ENCODE assay signal across 8 mouse cellular contexts in genomic region chr5:107079146-107079638, GRCm38 (mm10).
DNase-seq lines count a peak whose midpoint lies in the region; ATAC-seq lines count a peak whose summit lies in the region.

No protein-coding gene starts in this region.

- no peak overlapping the region for H3K9ac ChIP-seq in midbrain, embryonic 16.5 days (ENCODE audit: low read depth, low read length)

- WGBS in hindbrain, embryonic 10.5 days = 76% methylated on average over 11 of the region's 11 CpGs
- 48% methylated on average over 11 of the region's 11 CpGs for WGBS in midbrain, embryonic 16.5 days

- H3K27ac ChIP-seq in hindbrain, embryonic 10.5 days = peak overlapping the region; percentile 59; the same call in 1 of the 2 replicates
- H3K27ac ChIP-seq in midbrain, embryonic 16.5 days (ENCODE audit: low read length) = no peak overlapping the region

- H3K36me3 ChIP-seq in hindbrain, embryonic 10.5 days = no peaks in the 10 kb centered on the region
- H3K36me3 ChIP-seq in midbrain, embryonic 16.5 days (ENCODE audit: control insufficient read depth, insufficient read depth, low read length) = no peaks in the 10 kb centered on the region

- H3K4me3 ChIP-seq in hindbrain, embryonic 10.5 days = no peak overlapping the region
- no peak overlapping the region for H3K4me3 ChIP-seq in midbrain, embryonic 16.5 days (ENCODE audit: low read depth, low read length)

- peak; percentile 51; the same call in 1 of the 2 replicates for ATAC-seq in midbrain, embryonic 16.5 days

- H3K27me3 ChIP-seq in hindbrain, embryonic 10.5 days (ENCODE audit: insufficient read depth, poor library complexity, severe bottlenecking) = no peaks in the 10 kb centered on the region
- H3K27me3 ChIP-seq in midbrain, embryonic 16.5 days (ENCODE audit: control insufficient read depth, insufficient read depth, low read depth, low read length) = no peaks in the 10 kb centered on the region

- peak; percentile 9 to 18 for DNase-seq in left cerebral cortex, adult 18-20 months (ENCODE audit: low spot score in 2 of 2)
- no peak for DNase-seq in left cerebral cortex, adult 11 months (ENCODE audit: low spot score)
- peak; percentile 79 for DNase-seq in adrenal gland, adult 2 months
- DNase-seq in hindbrain, embryonic 10.5 days (ENCODE audit: low spot score) = no peak
- DNase-seq in layer of hippocampus, adult 9-11 months = peak; percentile 47
- no peak for DNase-seq in urinary bladder, postnatal 25 days (ENCODE audit: low spot score)
- no peak for DNase-seq in embryo, embryonic 9.5 days (ENCODE audit: extremely low spot score)

- H3K4me2 ChIP-seq in midbrain, embryonic 16.5 days (ENCODE audit: low read length) = no peak overlapping the region

- no peaks in the 10 kb centered on the region for H3K9me3 ChIP-seq in hindbrain, embryonic 10.5 days
- H3K9me3 ChIP-seq in midbrain, embryonic 16.5 days (replicated peaks; ENCODE audit: control insufficient read depth, low read length, poor library complexity, severe bottlenecking) = no peaks in the 10 kb centered on the region

- H3K4me1 ChIP-seq in hindbrain, embryonic 10.5 days (replicated peaks) = peaks cover 21% of the 10 kb centered on the region
- peaks cover 4% of the 10 kb centered on the region for H3K4me1 ChIP-seq in midbrain, embryonic 16.5 days (ENCODE audit: control insufficient read depth, insufficient read depth, low read length)

Comparison
In these comparisons a context has a peak if more than half of its experiments do, and no peak if none do; other contexts are left out.
1. DNase-seq: peak in left cerebral cortex, adult 18-20 months (2 of 2), adrenal gland, adult 2 months (single experiment) and layer of hippocampus, adult 9-11 months (single experiment); none in left cerebral cortex, adult 11 months (single experiment), hindbrain, embryonic 10.5 days (single experiment), urinary bladder, postnatal 25 days (single experiment) and embryo, embryonic 9.5 days (single experiment).